Mouse (Mus musculus) thymus, adult 18-20 months (tissue): ENCODE results near the gene Stk35.

Experiments
- DNase-seq, 2 experiments: peaks; one replicate each; pipeline ENCODE4 v3.0.0; 2022; ENCODE audit warnings: mixed read lengths in 2 of 2

The Stk35 gene

DNA sequence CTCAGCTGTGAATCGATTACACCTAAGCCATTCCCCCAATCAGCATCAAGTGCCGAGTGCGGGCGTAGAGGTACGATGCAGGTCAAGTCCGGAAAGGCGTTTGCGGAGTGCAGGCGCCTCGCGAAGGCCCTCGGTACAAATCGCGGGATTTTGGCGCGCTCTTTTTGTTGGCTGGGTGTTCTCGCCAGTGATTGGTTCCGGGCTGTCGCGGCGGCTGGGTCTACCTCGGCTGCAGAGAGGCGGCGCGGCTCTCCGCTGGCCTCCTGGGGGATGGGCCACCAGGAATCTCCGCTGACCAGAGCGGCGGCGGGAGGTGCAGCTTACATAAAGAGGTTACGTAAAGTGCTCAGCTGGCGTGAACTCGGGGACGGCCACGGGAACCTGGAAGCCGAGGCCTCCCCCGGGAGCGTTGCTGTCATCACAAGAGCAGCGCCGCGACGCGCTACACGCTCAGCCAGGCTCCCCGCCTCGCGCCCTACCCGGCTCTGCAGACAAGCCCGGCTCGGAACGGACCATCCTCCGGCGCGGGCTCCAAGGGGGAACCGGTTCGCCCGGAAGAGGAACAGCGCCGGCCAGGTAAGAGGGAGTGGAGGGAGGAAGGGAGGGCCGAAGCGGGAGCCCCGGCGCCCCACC is at the start of gene Stk35:
Stk35 (plus strand) TSS at position 247 of the 633 bp plus-strand sequence.
- peak; percentile 65 to 67 for DNase-seq

DNA sequence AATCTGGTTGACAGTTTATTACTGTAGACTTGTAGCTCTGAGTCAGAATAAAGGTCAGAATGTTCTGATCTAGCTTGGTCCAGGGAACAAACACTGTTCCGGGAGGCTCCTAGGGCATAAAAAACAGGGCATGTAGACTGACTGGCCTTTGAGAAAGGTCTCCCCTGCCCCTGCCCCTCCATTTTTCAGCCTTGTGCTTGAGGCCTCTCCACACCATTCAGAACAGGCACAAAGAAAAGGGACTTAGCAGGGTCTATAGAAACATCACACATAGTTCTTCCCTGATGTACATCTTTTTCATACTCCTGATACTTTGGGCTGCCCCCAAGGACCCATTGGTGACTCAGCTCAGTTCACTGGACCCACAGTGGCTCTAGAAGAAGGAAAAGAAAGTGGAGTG is 18.3 kb upstream of the Stk35 start:
- DNase-seq, result no peak

DNA sequence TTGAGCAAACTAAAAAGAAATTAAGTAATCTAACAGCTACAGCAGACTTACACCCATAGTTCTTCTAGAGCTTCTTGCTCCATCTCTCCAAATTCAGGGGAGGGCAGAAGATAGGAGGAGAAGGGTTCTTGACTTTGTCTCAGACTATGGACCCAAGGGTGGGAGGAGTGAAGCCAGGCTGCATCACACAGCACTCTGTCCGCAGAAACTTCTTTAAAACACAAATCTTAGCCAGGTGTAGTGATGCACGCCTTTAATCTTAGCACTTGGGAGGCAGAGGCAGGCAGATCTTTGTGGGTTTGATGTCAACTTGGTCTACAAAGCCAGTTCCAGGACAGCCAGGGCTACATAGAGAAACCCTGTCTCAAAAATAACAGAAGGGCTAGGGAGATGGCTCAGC is 3.8 kb upstream of the Stk35 start:
- no peak for DNase-seq

GRCm38 (mm10) chr2:129797709-129798108 is 2.6 kb upstream of the Stk35 start:
- DNase-seq, result no peak

DNA sequence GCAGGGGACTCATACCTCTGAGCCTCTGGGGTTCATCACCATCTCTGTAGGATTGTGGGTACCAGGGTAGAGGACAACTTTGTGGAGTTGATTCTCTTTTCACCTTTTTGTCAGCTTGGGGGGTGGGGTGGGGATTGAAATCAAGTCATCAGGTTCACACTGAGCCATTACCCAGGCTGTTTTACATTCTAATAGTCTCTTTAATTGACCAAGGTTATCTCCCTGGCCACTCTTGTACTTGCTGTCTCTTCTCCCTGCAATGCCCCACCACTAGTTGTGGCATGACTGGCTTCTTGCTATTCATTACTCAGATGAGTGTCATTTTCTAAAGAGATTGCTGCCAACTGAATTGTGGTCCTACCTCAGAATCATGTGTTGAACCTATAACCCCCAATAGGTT is 1.9 kb upstream of the Stk35 start:
- DNase-seq, result no peak

- DNase-seq, result peak in 1 of 2 experiments; percentile 39
These were observed 550 bp downstream of the Stk35 start for GRCm38 (mm10) chr2:129800904-129801230.

DNA sequence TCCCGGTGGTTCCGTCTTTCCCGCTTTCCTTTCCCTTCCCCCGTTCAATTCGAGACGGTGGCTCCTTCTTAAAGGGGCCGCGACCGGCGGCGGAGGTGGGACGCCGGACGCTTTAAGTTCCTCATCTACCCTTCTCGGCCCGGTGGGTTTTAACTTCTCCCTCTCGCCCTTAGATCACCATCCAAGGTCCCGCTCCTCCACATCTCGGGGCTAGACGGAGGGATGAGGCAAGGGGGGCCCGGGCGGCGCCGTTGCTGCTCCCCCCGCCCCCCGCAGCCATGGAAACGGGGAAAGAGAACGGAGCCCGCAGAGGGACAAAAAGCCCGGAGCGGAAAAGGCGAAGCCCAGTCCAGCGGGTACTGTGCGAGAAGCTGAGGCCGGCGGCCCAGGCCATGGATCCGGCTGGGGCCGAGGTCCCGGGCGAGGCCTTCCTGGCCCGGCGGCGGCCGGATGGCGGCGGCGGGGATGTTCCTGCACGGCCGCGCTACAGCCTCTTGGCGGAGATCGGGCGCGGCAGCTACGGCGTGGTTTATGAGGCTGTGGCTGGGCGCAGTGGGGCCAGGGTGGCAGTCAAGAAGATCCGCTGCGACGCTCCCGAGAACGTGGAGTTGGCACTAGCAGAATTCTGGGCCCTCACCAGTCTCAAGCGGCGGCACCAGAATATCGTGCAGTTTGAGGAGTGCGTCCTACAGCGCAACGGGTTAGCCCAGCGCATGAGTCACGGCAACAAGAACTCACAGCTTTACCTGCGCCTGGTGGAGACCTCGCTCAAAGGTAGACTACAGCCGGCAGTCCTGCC is 1.1 kb downstream of the Stk35 start:
- DNase-seq, result peak; percentile 67 to 77

DNA sequence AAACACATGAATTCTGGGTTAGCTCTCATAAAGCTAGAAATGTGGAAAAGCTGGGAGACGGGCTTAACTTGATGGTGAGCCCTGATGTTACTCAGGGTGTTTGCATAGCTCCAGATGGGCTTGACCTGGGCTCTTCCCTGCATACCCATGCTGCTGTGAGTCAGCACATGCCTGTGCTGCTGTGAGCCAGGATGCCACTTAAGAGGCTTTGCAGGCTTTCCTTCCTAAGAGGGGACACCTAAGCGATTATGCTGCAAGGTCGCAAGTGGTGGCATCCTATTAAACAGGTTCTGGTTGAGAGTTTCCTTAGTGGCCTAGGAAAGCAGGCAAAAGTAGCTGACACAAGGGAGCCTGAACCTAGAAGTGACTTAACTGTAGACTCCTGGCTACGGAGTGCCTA is 5.2 kb downstream of the Stk35 start:
- DNase-seq, result no peak

- DNase-seq, result no peak
These were observed 6.2 kb downstream of the Stk35 start for GRCm38 (mm10) chr2:129806486-129806885.

- DNase-seq, result no peak
These were observed 10.2 kb downstream of the Stk35 start for GRCm38 (mm10) chr2:129810563-129810962.

DNA sequence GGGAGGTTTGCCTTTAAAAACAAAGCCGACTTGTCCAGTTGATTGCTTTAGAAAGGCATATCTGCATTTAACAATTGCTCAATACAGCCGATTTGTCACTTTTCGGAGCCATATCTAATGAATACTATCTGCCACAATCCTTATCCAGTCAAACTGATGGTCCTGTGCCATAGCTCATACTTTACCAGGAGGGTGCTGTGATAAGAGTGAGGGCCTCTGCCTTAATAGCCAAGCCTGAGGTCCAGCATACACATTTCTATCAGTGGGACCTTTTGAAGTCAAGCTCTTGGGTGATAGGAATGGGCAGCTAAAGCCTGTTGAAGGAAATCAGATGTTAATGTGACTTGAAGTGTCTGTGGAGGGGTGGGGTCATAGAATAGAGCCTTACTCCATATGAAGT is 13.7 kb downstream of the Stk35 start:
- no peak for DNase-seq

DNA sequence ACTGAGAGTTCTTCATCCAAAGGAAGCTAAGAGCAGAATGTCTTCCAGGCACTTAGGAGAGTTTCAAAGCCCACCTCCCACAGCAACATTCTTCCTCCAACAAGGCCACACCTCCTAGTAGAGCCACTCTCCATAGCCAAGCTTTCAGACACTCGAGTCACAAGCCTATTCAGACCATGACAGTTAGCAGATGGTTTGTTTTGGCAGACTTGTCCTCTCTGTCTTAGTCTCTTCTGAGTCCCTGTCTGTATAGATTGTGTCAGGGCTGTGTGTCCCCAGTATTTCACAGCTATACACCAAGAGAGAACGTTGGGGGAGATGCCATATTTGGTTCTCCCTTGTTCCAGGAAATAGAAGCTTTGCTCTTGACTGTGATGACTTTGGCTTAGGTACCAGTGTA is 14.8 kb downstream of the Stk35 start:
- no peak for DNase-seq

DNA sequence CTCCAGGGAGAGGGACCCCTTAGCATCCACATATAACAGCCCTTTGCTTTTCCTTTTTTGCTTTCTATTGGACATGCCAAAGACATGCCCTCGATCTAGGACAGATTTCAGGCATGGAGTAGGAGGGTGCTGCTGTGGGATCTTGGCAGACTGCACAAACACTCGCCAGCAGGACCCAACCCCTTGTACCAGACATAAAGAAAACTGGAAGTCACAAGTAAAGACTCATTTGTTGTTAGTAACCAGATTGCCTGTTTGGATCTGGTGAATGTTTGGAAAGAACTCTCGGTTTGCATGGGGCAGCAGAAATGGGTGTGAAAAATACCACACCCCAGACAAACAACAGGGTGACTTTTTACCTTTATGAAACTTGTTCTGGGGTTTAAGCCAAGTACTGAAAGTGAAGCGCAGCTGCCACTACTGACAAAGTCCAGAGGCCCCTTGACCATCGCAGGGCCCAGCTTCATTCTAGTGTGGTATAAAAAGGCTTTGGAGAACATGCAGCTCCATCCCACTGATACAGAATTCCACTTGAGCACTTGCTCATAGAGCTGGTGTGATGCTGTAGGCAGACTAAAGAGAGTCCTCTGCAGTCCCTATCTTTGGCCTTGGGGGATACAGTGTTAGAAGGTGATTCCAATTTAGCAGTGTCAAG is 17.4 kb downstream of the Stk35 start:
- no peak for DNase-seq

DNA sequence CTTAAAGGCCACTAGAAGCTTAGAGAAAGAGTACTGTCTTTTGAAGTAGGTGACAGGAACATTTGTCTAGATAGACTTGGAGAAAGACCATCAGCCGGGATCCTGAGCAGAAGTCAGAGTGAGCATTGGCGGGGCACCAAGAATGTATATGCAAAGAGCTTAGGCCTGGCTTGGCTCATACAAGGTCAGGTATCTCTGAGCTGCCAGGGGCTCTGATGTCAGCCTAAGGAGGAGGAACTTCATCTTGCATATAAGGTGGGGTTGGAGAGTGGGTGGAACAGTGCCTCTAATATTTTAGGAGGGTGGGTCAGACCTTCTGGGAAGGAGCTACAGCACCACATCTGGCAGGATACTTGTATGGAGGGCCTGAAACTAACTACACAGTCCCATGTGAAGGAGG is 18.6 kb downstream of the Stk35 start:
- no peak for DNase-seq

DNA sequence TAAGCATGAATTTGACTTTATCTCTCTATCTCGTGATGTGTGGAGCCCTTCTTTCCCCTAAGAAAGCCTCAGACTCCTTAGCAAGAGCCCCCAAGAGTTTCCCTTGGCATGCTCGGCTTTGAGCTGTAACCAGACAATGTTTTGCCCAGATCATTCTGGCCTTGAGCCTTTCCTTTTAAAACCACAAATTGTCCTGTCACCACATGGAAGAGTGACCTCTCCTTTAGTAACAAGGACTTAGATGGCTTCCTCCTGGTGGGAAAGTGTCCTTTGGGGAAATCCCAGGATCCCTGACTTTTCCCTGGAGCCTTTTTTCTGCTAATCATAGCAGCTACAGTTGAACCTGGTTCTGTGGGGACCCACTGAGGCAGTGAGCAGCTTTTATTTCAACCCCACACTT is 19.2 kb downstream of the Stk35 start:
- DNase-seq, result no peak

DNA sequence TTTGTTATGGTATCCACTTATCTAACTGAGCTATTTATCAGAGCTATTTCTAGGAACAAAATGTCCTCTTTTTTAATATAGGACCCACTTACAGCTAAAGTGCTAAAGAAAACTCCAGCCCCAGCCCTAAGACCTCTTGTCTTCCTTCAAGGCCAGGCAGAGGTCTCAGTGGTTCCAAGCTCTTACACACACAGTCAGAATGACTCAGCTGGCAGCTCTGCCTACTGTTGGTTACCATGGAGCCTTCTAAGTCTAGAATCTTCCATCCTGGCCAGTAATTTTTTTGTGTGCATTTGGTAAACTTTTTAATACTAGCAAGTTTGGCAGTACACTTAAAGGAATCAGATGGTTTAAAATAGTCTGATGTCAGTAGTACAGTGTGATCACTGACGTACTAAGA is 19.6 kb downstream of the Stk35 start:
- DNase-seq, result no peak

- DNase-seq, result no peak
These were observed 20.7 kb downstream of the Stk35 start for GRCm38 (mm10) chr2:129821021-129821420.

GRCm38 (mm10) chr2:129821568-129821967 is 21.3 kb downstream of the Stk35 start:
- DNase-seq, result no peak

GRCm38 (mm10) chr2:129823310-129823709 is 23.0 kb downstream of the Stk35 start:
- DNase-seq, result no peak

GRCm38 (mm10) chr2:129824254-129824653 is 23.9 kb downstream of the Stk35 start:
- DNase-seq, result no peak

GRCm38 (mm10) chr2:129826141-129826540 is 25.8 kb downstream of the Stk35 start:
- no peak for DNase-seq

DNA sequence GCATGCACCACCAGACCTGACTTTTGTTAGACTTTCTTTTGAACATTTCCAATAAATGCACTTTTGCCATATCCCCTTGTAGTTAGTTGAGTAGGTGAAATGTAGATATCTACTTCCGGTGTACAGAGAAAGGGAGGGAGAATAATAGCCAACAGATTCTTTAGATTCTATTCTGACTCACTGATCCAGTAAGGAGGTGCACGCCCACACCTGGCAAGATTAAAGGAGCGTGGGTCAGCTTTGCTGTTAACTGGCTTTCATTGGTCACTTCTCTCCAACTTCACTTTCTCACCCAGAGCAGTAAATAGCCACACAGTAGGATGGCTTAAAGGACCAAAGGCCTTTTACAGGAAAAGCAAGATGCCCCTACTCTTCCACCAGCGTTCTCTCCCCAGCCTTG is 32.7 kb downstream of the Stk35 start:
- no peak for DNase-seq

DNA sequence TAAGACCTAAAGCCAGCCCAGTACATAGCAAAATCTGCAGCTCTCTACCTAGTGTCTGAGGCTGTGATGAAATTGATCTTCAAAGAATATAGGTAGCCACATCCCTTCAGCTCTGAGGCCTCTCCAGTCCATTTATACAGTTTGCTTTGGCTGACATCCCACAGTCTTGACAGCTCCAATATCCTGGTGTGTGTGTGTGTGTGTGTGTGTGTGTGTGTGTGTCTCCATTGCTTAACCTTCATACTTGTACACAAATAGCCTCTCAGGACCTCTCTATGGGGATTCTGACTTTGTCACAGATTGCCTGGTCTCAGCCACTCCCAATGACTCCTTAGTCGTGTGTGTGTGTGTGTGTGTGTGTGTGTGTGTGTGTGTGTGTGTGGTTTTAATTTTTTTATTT is 33.9 kb downstream of the Stk35 start:
- DNase-seq, result no peak

- no peak for DNase-seq
These were observed 34.6 kb downstream of the Stk35 start for GRCm38 (mm10) chr2:129834881-129835280.
